Mouse (Mus musculus) stomach, postnatal 0 days (tissue): ENCODE data around the gene Ccr3. TPM values are rescaled to one million over a fixed set of nuclear protein-coding genes. Genes with fewer than 3 reads are reported as not detected.

Source experiments
- ATAC-seq: fragments of 200-750 bp; cut with Nextera tagmentation; 2 replicates; pipeline ENCODE4 v1.8.0; 2017; ENCODE audit not compliant: low FRiP score, low TSS enrichment
- DNase-seq: peaks from one replicate; pipeline ENCODE4 v3.0.0-alpha.2; 2016; ENCODE audit warnings: low spot score
- H3K27ac ChIP-seq: fragments of 300-500 bp; sonication (generic); replicated peaks from 2 replicates; pipeline ENCODE4 v1.5.1; 2014; ENCODE audit warnings: mild to moderate bottlenecking, control low read depth
- H3K27me3 ChIP-seq: fragments of 300-500 bp; sonication (generic); 2 replicates; pipeline ENCODE4 v1.6.1; 2014; ENCODE audit warnings: low read length; ENCODE audit not compliant: control insufficient read depth, insufficient read depth
- H3K36me3 ChIP-seq: fragments of 300-500 bp; sonication (generic); 2 replicates; pipeline ENCODE4 v1.6.1; 2014; ENCODE audit warnings: low read length, mixed read lengths; ENCODE audit not compliant: control insufficient read depth, insufficient read depth
- H3K4me1 ChIP-seq: fragments of 300-500 bp; sonication (generic); replicated peaks from 2 replicates; pipeline ENCODE4 v1.6.1; 2014; ENCODE audit warnings: antibody characterized with exemption; ENCODE audit not compliant: control insufficient read depth, insufficient read depth
- H3K4me2 ChIP-seq: fragments of 300-500 bp; sonication (generic); replicated peaks from 2 replicates; pipeline ENCODE4 v1.6.1; 2014; ENCODE audit warnings: low read depth, mild to moderate bottlenecking, control low read depth, moderate library complexity
- H3K4me3 ChIP-seq: fragments of 300-500 bp; sonication (generic); 2 replicates; pipeline ENCODE4 v1.5.1; 2014; ENCODE audit warnings: low read depth, low read length, control low read depth
- H3K9ac ChIP-seq: fragments of 300-500 bp; sonication (generic); 2 replicates; pipeline ENCODE4 v1.6.1; 2014; ENCODE audit warnings: mild to moderate bottlenecking, low read length, control low read depth, mixed read lengths
- H3K9me3 ChIP-seq: fragments of 300-500 bp; sonication (generic); 2 replicates; pipeline ENCODE4 v1.6.1; 2016; ENCODE audit warnings: low read length; ENCODE audit not compliant: control insufficient read depth
- CTCF ChIP-seq: IDR thresholded peaks from 2 replicates; pipeline ENCODE4 v1.5.1; 2016; ENCODE audit warnings: antibody characterized with exemption, low read depth, mild to moderate bottlenecking, moderate library complexity
- EP300 ChIP-seq: optimal IDR thresholded peaks from 2 replicates; pipeline ENCODE3; 2016; ENCODE audit warnings: antibody characterized with exemption
- WGBS: fragments of 180-500 bp; shearing (Covaris S2); extraction: QIAGEN DNeasy Blood & Tissue Kit; methylation state at CpG from one replicate; pipeline ENCODE4 v1.1.7; 2014; 5-methylcytosine and 5-hydroxymethylcytosine counted together
- polyA plus RNA-seq: library from polyadenylated mRNA; unstranded; fragments of >200 nt; fragmentation: Nextera tagmentation; extraction: Ambion mirVana; gene quantifications from 2 replicates; pipeline ENCODE4 v1.2.1, GENCODE M21; 2015

Ccr3 gene
- polyA plus RNA-seq, 1 experiment from 2014 or later = 0.04 TPM

GRCm38 (mm10) chr9:123982720-123983119, 39.1 kb upstream of the Ccr3 start:
- no peak for TF ChIP-seq CTCF
- TF ChIP-seq EP300 = no peak
- Histone ChIP-seq H3K9ac (no peak overlapping the region), H3K27ac (no peak overlapping the region), H3K27me3 (no peaks in the 10 kb centered on the region), H3K4me1 (no peaks in the 10 kb centered on the region), H3K9me3 (no peaks in the 10 kb centered on the region), H3K36me3 (no peaks in the 10 kb centered on the region), H3K4me3 (no peak overlapping the region), H3K4me2 (no peak overlapping the region)
- ATAC-seq (no peak), DNase-seq (no peak)
- 85% methylated on average over 1 of the region's 1 CpGs for WGBS

DNA sequence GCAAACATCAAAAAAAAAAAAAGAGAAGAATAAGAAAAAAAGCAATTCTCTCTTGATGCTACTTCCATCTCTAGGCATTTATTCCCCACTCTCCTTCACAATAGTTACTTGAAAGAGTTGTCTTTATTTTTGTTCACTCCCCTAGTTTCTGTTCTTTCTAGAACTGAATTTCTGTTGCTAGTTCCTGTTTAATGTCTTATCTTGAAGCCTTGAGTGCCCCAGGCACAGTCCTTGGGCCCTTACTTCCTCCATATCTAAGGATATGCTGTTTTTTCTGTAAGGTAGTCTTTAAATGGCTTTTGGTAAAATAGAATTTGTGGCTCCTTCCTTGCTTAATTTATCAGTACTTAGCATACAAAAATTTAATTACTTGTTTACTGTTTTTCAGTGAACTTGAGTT, 36.8 kb upstream of the Ccr3 start:
- ATAC-seq (no peak), DNase-seq (no peak)
- Histone ChIP-seq H3K9me3 (no peaks in the 10 kb centered on the region), H3K27me3 (no peaks in the 10 kb centered on the region), H3K36me3 (no peaks in the 10 kb centered on the region), H3K4me3 (no peak overlapping the region), H3K4me2 (no peak overlapping the region), H3K4me1 (no peaks in the 10 kb centered on the region), H3K9ac (no peak overlapping the region), H3K27ac (no peak overlapping the region)
- TF ChIP-seq EP300 = no peak
- TF ChIP-seq CTCF = no peak

DNA sequence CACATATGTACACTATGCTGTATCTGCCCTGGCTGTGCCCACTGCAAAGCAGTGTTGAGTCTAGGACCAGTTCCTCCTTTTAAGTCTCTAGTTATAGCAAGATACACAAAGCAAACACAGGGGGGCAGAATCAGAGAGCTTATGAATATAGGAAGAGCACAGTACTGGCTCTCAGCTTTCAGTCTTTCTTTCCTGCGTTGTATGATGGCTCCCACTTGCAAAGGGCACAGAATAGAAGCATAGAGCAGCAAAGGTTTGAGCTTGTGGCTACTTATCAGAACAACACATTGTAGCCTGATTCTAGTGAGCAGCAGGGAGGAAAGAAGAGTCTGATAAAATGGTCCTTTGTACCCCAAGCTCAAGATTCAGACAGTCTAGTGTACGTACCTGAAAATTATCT, 35.6 kb upstream of the Ccr3 start:
- Histone ChIP-seq H3K9ac (no peak overlapping the region), H3K9me3 (no peaks in the 10 kb centered on the region), H3K36me3 (no peaks in the 10 kb centered on the region), H3K4me1 (no peaks in the 10 kb centered on the region), H3K4me2 (no peak overlapping the region), H3K4me3 (no peak overlapping the region), H3K27me3 (no peaks in the 10 kb centered on the region), H3K27ac (no peak overlapping the region)
- WGBS = 77% methylated on average over 2 of the region's 2 CpGs
- DNase-seq (no peak), ATAC-seq (no peak)
- TF ChIP-seq EP300 (no peak), CTCF (peak; percentile 50)

DNA sequence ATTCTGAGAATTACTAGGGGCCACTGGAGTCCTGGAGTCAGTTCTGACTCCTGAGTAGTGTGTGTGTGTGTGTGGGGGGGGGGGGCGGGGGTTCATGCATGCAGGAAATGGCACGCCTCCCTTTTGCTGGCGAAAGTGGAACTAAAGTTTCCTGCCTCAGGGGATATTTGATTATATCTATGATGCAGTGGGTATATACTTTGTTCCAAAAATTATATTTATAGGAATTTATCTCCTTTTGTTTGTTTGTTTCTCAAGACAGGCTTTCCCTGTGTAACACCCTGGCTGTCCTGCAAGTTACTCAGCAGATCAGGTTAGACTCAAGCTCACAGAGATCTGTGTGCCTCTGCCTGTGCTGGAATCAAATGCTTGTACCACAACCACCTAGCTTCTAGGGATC, 32.1 kb upstream of the Ccr3 start:
- Histone ChIP-seq H3K4me3 (no peak overlapping the region), H3K9ac (no peak overlapping the region), H3K9me3 (no peaks in the 10 kb centered on the region), H3K4me2 (no peak overlapping the region), H3K27me3 (no peaks in the 10 kb centered on the region), H3K4me1 (no peaks in the 10 kb centered on the region), H3K36me3 (no peaks in the 10 kb centered on the region), H3K27ac (no peak overlapping the region)
- DNase-seq (no peak), ATAC-seq (no peak)
- TF ChIP-seq EP300 = no peak
- no peak for TF ChIP-seq CTCF
- WGBS = 68% methylated on average over 3 of the region's 3 CpGs

- WGBS = 31% methylated on average over 1 of the region's 1 CpGs
- H3K4me1 ChIP-seq = no peaks in the 10 kb centered on the region
- no peaks in the 10 kb centered on the region for H3K27me3 ChIP-seq
- no peak overlapping the region for H3K27ac ChIP-seq
- TF ChIP-seq CTCF (no peak), EP300 (no peak)
- H3K9me3 ChIP-seq = no peaks in the 10 kb centered on the region
- H3K4me2 ChIP-seq = no peak overlapping the region
- H3K4me3 ChIP-seq = no peak overlapping the region
- DNase-seq (no peak), ATAC-seq (no peak)
- H3K36me3 ChIP-seq = no peaks in the 10 kb centered on the region
- H3K9ac ChIP-seq = no peak overlapping the region
Measured at GRCm38 (mm10) chr9:123991312-123991906, 30.4 kb upstream of the Ccr3 start.

DNA sequence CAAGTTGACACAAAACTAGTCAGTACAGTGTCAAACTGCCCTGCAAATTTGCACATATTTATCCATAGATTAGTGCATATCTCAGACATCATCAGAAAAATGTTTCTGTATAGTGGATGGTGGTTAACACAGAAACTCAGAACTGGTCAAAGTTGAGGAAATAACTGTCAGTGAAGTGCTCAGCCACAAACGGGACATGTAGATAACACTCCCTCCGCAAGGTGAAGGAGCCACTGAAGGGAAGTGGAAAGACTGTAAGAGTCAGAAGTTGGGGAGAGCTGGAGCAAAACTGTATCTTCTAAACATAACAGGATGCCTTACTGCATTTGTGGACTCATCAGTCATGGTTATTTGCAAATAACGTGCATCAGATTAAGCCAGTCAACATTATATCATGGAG, 24.1 kb upstream of the Ccr3 start:
- no peak overlapping the region for H3K9ac ChIP-seq
- H3K27me3 ChIP-seq = no peaks in the 10 kb centered on the region
- H3K4me1 ChIP-seq = no peaks in the 10 kb centered on the region
- H3K9me3 ChIP-seq = no peaks in the 10 kb centered on the region
- DNase-seq = no peak
- no peaks in the 10 kb centered on the region for H3K36me3 ChIP-seq
- H3K27ac ChIP-seq = no peak overlapping the region
- no peak for ATAC-seq
- WGBS = 53% methylated on average over 3 of the region's 3 CpGs
- H3K4me2 ChIP-seq = no peak overlapping the region
- no peak overlapping the region for H3K4me3 ChIP-seq
- no peak for TF ChIP-seq EP300
- no peak for TF ChIP-seq CTCF
